Mouse (Mus musculus): ENCODE measurements around the gene Hmgn2. TPM values are rescaled to one million over a fixed set of nuclear protein-coding genes. Genes with fewer than 3 reads are reported as not detected.
A peak's percentile ranks its signal among the peaks of the same experiment; 100 is the strongest.

The Hmgn2 gene
- total RNA-seq, 2 experiments from 2014 or later, result 181 to 183 TPM

DNA sequence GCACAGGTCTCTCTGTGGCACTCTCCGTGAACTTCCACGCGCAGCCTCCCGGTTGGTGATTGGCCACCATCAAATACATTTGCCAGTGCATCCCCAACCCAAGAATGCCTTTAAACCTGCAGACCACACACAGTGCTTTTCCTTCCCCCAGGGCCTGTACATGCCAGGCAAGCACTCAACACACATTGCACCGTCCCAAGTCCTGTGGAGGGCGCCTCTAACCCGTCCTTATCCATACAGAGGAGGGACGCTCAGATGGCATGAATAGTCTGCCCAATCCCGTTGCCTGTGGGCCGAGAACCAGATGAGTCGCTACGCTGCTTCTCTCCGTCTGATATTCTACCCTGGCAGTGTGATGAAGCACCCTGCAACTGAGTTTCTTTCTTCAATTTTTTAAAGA, 14.5 kb upstream of the Hmgn2 start:
- intact Hi-C loops (cut with DNase I), result no loop called here
- DNase-seq (ENCODE audit: extremely low spot score in 1 of 2, low spot score in 2 of 2), result no peak

GRCm38 (mm10) chr4:133980496-133980895, 12.0 kb upstream of the Hmgn2 start:
- no peak for DNase-seq (ENCODE audit: extremely low spot score in 1 of 2, low spot score in 2 of 2)
- intact Hi-C loops (cut with DNase I), result no loop called here

DNA sequence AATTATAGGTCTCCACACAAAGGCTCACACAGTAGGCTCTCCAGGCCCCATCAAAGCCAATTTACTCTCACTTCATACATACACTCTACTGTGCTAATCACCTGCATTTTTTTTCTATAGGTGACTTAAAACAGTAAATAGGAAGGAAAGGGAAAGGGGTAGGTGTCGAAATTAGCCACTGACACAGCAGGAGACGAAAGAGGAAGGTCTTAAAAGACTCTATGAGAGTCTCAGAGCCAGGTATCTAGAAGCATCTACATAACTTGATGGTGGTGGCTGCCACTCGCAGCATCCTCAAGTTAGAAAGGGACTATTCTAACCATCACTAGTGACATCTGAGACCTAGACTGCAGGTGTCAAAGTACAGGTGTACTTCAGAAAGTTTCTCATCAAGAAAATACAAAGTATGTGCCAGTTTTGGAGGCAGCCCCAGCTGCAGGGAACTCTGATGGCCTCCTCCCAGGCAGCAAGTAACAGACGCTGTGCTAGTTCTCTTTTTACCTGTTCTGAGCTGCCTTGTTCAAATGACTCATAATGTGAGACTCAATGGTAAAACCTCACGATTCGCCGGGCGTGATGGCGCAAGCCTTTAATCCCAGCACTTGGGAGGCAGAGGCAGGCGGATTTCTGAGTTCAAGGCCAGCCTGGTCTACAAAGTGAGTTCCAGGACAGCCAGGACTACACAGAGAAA, 9.7 kb upstream of the Hmgn2 start:
- intact Hi-C loops (cut with DNase I), result no loop called here
- DNase-seq (ENCODE audit: extremely low spot score in 1 of 2, low spot score in 2 of 2), result no peak

- intact Hi-C loops (cut with DNase I), result no loop called here
- no peak for DNase-seq (ENCODE audit: extremely low spot score in 1 of 2, low spot score in 2 of 2)
These were observed 3.3 kb upstream of the Hmgn2 start for GRCm38 (mm10) chr4:133971741-133972140.

DNA sequence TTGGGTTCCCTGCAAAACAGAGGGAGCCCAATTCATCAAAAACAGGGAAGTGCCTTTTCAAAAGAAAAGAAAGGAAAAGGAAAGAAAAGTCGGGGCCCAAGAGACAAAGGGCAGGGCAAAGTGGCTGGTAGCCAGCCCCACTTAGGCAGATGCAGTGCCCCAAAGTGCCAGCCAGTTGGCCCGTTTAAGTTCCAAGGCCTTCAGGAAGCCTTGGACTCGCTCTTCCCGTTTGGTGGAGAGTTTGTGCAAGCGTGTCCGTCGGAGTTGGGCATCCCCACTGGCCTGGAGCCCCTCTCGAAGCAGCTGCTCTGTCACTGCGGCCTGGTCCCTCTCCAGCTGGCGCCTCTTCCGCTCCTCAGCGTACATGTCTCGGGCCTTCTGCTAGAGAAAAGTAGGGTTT, 2.4 kb upstream of the Hmgn2 start:
- intact Hi-C loops (cut with DNase I), result no loop called here
- peak in 1 of 2 experiments; percentile 49 for DNase-seq (ENCODE audit: extremely low spot score in 1 of 2, low spot score in 2 of 2)

GRCm38 (mm10) chr4:133970196-133970595, 1.7 kb upstream of the Hmgn2 start:
- intact Hi-C loops (cut with DNase I), result no loop called here
- DNase-seq (ENCODE audit: extremely low spot score in 1 of 2, low spot score in 2 of 2), result peak in 1 of 2 experiments; percentile 43

- intact Hi-C loops (cut with DNase I), result loop anchor here (5.0 kb wide), 1 partner anchor 57 kb away; no protein-coding TSS in a partner anchor
- no peak for DNase-seq (ENCODE audit: extremely low spot score in 1 of 2, low spot score in 2 of 2)
These were observed 792 bp upstream of the Hmgn2 start for GRCm38 (mm10) chr4:133969114-133969770.

- peak; percentile 93 to 97 for DNase-seq (ENCODE audit: extremely low spot score in 1 of 2, low spot score in 2 of 2)
- intact Hi-C loops (cut with DNase I), result loop anchor here (5.0 kb wide), 1 partner anchor 56 kb away; no protein-coding TSS in a partner anchor
These were observed 642 bp downstream of the Hmgn2 start for GRCm38 (mm10) chr4:133967866-133968149.

GRCm38 (mm10) chr4:133967138-133967865, 1.1 kb downstream of the Hmgn2 start:
- intact Hi-C loops (cut with DNase I), result loop anchor here (5.0 kb wide), 1 partner anchor 55 kb away; no protein-coding TSS in a partner anchor
- peak; percentile 94 to 99 for DNase-seq (ENCODE audit: extremely low spot score in 1 of 2, low spot score in 2 of 2)

GRCm38 (mm10) chr4:133966271-133966940, 2.0 kb downstream of the Hmgn2 start:
- intact Hi-C loops (cut with DNase I), result loop anchor here (5.0 kb wide), 1 partner anchor 54 kb away; no protein-coding TSS in a partner anchor
- no peak for DNase-seq (ENCODE audit: extremely low spot score in 1 of 2, low spot score in 2 of 2)

DNA sequence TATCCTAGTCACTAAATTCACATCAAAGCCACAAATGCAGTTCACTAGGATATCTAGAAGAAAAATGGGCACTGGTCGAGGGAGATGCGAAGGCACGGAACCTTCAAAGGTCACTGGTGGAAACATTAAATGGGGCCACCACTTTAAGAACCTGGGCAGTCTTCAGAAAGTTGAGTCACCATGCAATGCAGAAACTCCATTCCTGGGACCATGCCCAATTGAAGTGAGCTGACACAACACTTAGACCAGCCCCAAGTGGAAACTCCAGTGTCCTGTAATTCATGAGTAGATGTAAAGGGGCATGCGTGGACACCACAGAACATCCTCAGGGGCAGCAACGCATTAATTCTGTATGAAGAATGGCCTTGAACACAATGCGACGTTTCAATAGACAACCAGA, 5.9 kb downstream of the Hmgn2 start:
- intact Hi-C loops (cut with DNase I), result no loop called here
- no peak for DNase-seq (ENCODE audit: extremely low spot score in 1 of 2, low spot score in 2 of 2)

- intact Hi-C loops (cut with DNase I), result no loop called here
These were observed 9.6 kb downstream of the Hmgn2 start for GRCm38 (mm10) chr4:133958884-133959283.

GRCm38 (mm10) chr4:133956358-133956757, 12.1 kb downstream of the Hmgn2 start:
- no peak for DNase-seq (ENCODE audit: extremely low spot score in 1 of 2, low spot score in 2 of 2)
- intact Hi-C loops (cut with DNase I), result no loop called here

More at GRCm38 (mm10) chr4:133958884-133959283, 9.6 kb downstream of the Hmgn2 start:
- DNase-seq (ENCODE audit: extremely low spot score in 1 of 2, low spot score in 2 of 2), result no peak

DNA sequence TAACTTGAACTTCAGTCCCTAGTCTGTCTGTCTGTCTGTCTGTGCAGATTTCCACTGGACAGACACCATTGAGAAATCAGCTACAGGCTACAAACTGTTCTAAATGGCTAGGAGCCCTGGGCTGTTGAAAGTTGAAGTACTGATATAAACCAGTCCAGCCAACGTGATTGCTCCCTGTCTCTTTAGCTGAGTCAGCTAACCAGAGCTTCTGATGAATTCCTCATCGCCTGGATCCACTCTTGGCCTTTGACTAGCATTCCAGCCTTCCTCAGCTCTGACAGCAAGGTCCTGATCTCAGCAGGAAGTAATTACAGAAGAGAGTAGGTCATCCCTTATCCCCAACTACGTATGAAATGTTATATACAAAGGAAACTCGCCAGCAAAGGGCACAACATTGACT, 21.7 kb downstream of the Hmgn2 start:
- intact Hi-C loops (cut with DNase I), result no loop called here
- DNase-seq (ENCODE audit: extremely low spot score in 1 of 2, low spot score in 2 of 2), result no peak

GRCm38 (mm10) chr4:133943791-133944190, 24.7 kb downstream of the Hmgn2 start:
- DNase-seq (ENCODE audit: extremely low spot score in 1 of 2, low spot score in 2 of 2), result no peak
- intact Hi-C loops (cut with DNase I), result no loop called here

GRCm38 (mm10) chr4:133942679-133943078, 25.8 kb downstream of the Hmgn2 start:
- DNase-seq (ENCODE audit: extremely low spot score in 1 of 2, low spot score in 2 of 2), result no peak
- intact Hi-C loops (cut with DNase I), result no loop called here

- DNase-seq (ENCODE audit: extremely low spot score in 1 of 2, low spot score in 2 of 2), result no peak
- intact Hi-C loops (cut with DNase I), result no loop called here
These were observed 26.9 kb downstream of the Hmgn2 start for GRCm38 (mm10) chr4:133941576-133941975.

DNA sequence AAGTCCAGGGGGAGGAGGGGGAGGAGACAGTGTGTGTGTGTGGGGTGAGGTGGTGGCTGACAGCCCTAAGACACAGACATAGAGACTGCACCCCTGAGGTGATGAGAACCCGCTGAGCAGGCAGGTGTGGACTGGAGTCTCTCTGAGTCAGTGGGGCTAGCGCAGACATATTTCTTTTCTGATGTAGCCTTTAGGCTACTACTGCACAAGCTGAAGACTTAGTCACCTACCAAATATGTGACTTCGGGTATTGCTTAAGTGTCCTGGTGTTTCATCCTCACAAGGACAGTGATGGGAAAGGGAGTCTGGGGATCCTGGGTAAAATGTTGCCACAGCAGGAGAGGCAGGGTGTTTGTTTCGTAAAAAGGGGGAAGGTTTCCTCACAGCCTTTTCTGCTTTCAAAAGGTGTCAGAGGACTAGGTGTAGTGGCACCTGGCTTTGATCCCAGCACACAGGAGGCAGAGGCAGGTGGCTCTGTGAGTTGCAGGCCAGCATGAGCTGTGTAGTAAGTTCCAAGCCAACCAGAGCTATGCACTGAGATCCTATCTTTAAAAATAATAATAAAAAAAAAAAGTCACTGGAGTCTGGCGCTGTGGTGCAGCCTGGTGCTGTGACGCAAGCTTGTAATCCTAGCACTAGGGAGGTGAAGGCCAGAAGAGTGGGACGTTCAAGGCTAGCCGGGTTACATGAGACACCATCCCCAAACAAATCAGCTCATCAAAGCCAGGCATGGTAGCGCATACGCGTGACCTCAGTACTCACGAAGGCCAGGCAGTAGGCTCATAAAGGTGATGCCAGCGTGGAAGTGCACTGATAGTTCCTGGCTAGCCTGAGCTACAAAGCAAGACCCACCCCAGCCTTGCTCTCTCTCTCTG, 27.8 kb downstream of the Hmgn2 start:
- intact Hi-C loops (cut with DNase I), result no loop called here
- DNase-seq (ENCODE audit: extremely low spot score in 1 of 2, low spot score in 2 of 2), result no peak

All from left cerebral cortex, postnatal 10 days (tissue).